21 mouse cellular contexts compared by ENCODE assay signal in genomic region chr10:59787870-59788269, GRCm38 (mm10).
"Had no signal": no experiment of that assay in that cellular context is flagged by ENCODE, and none has a peak within 500 bp of the region (broad histone marks: within the 10 kb centered on the region; RNA-seq: fewer than 3 reads in every experiment).

No protein-coding gene starts in this region.

- H3K27me3 ChIP-seq: limb, embryonic 13.5 days; liver, embryonic 15.5 days; megakaryocyte, embryonic 14.5 days; midbrain, embryonic 13.5 days; neural tube, embryonic 13.5 days; stomach, embryonic 15.5 days had no signal

- H3K4me1 ChIP-seq: stomach, embryonic 15.5 days had no signal

- ATAC-seq: intestine, postnatal 0 days; midbrain, embryonic 16.5 days had no signal

- H3K36me3 ChIP-seq: stomach, embryonic 15.5 days had no signal

- H3K27ac ChIP-seq: limb, embryonic 10.5 days; limb, embryonic 13.5 days; liver, embryonic 15.5 days; midbrain, embryonic 10.5 days; midbrain, embryonic 13.5 days; neural tube, embryonic 13.5 days; stomach, embryonic 15.5 days had no signal

- H3K4me3 ChIP-seq: limb, embryonic 10.5 days; limb, embryonic 13.5 days; liver, embryonic 15.5 days; megakaryocyte, embryonic 14.5 days; midbrain, embryonic 10.5 days; midbrain, embryonic 13.5 days; myocyte; neural tube, embryonic 13.5 days; stomach, embryonic 15.5 days had no signal

- H3K4me2 ChIP-seq: limb, embryonic 13.5 days; liver, embryonic 15.5 days; midbrain, embryonic 13.5 days; neural tube, embryonic 13.5 days; stomach, embryonic 15.5 days had no signal

- H3K9ac ChIP-seq: limb, embryonic 13.5 days; liver, embryonic 15.5 days; midbrain, embryonic 13.5 days; neural tube, embryonic 13.5 days; stomach, embryonic 15.5 days had no signal

- DNase-seq: kidney, adult 9 months; kidney, postnatal 14 days; kidney, postnatal 4 days; liver; lung, adult 2 months; lung, postnatal 36 days; retina, postnatal 1 day; right cerebral cortex, postnatal 25 days; spleen, adult 18-20 months; thymus, postnatal 4 days had no signal

- H3K9me3 ChIP-seq: limb, embryonic 10.5 days; limb, embryonic 13.5 days; liver, embryonic 15.5 days; megakaryocyte, embryonic 14.5 days; midbrain, embryonic 10.5 days; midbrain, embryonic 13.5 days; neural tube, embryonic 13.5 days; stomach, embryonic 15.5 days had no signal
